Mouse (Mus musculus) thymus, postnatal 0 days (tissue): ENCODE measurements around the gene Gfi1. TPM values are rescaled to one million over a fixed set of nuclear protein-coding genes. Genes with fewer than 3 reads are reported as not detected.

Experiments
- DNase-seq: peaks from one replicate; pipeline ENCODE4 v3.0.0-alpha.2; 2015; ENCODE audit warnings: low spot score
- polyA plus RNA-seq: library from polyadenylated mRNA; unstranded; fragments of >200 nt; fragmentation: Nextera tagmentation; extraction: Ambion mirVana; gene quantifications from 2 replicates; pipeline ENCODE4 v1.2.1, GENCODE M21; 2015

Gene Gfi1
- polyA plus RNA-seq, result 39.4 and 42.8 TPM in 2 replicates

- DNase-seq, result peak; percentile 86
Observed at GRCm38 (mm10) chr5:107725435-107726261, at the start of gene Gfi1. TSS of gene Gfi1 (minus strand) at chr5:107726036.

GRCm38 (mm10) chr5:107772049-107772448 lies 46.2 kb upstream of the Gfi1 start:
- no peak for DNase-seq

- DNase-seq, result no peak
Observed at GRCm38 (mm10) chr5:107768224-107768623, 42.4 kb upstream of the Gfi1 start.

GRCm38 (mm10) chr5:107765946-107766345 lies 40.1 kb upstream of the Gfi1 start:
- no peak for DNase-seq

GRCm38 (mm10) chr5:107764486-107764885 lies 38.6 kb upstream of the Gfi1 start:
- no peak for DNase-seq

- DNase-seq, result no peak
Observed at GRCm38 (mm10) chr5:107763674-107764073, 37.8 kb upstream of the Gfi1 start.

- DNase-seq, result no peak
Observed at GRCm38 (mm10) chr5:107759121-107759520, 33.3 kb upstream of the Gfi1 start.

GRCm38 (mm10) chr5:107756072-107756471 lies 30.2 kb upstream of the Gfi1 start:
- DNase-seq, result no peak

- peak; percentile 44 for DNase-seq
Observed at GRCm38 (mm10) chr5:107754740-107755139, 28.9 kb upstream of the Gfi1 start.

- DNase-seq, result no peak
Observed at GRCm38 (mm10) chr5:107753656-107754055, 27.8 kb upstream of the Gfi1 start.

- DNase-seq, result peak; percentile 41
Observed at GRCm38 (mm10) chr5:107749229-107749916, 23.5 kb upstream of the Gfi1 start.

GRCm38 (mm10) chr5:107739023-107739422 lies 13.2 kb upstream of the Gfi1 start:
- DNase-seq, result peak; percentile 88

- DNase-seq, result peak; percentile 58
Observed at GRCm38 (mm10) chr5:107738296-107738695, 12.5 kb upstream of the Gfi1 start.

- DNase-seq, result no peak
Observed at GRCm38 (mm10) chr5:107736171-107736570, 10.3 kb upstream of the Gfi1 start.

- no peak for DNase-seq
Observed at GRCm38 (mm10) chr5:107731844-107732243, 6.0 kb upstream of the Gfi1 start.

- no peak for DNase-seq
Observed at GRCm38 (mm10) chr5:107731408-107731807, 5.6 kb upstream of the Gfi1 start.

GRCm38 (mm10) chr5:107727007-107727402 lies 1.2 kb upstream of the Gfi1 start:
- DNase-seq, result no peak

- peak; percentile 32 for DNase-seq
Observed at GRCm38 (mm10) chr5:107726281-107727006, 608 bp upstream of the Gfi1 start.

GRCm38 (mm10) chr5:107724661-107725434 lies 988 bp downstream of the Gfi1 start:
- DNase-seq, result peak; percentile 45

GRCm38 (mm10) chr5:107723541-107724511 lies 2.0 kb downstream of the Gfi1 start:
- DNase-seq, result peak; percentile 46
